Mouse (Mus musculus) MEL (cell line): ENCODE data around the gene Zfp287. TPM values are rescaled to one million over a fixed set of nuclear protein-coding genes. Genes with fewer than 3 reads are reported as not detected.

Experiments used
- DNase-seq: peaks from one replicate; pipeline ENCODE4 v3.0.0; 2011; ENCODE audit warnings: low read depth, low spot score
- H3K27ac ChIP-seq: 2 replicates; pipeline ENCODE4 v1.5.1; 2012; ENCODE audit warnings: low read depth, mild to moderate bottlenecking, control low read depth, low read length, moderate library complexity; ENCODE audit not compliant: control insufficient read depth
- H3K27me3 ChIP-seq, 2 experiments: fragments of 150-350 bp in 1 of 2; sonication (generic) in 1 of 2; 2 replicates each; pipeline ENCODE4 v1.6.1; 2012; ENCODE audit warnings: low read length in 2 of 2, mild to moderate bottlenecking in 2 of 2, improper control_type of control experiment in 1 of 2, moderate library complexity in 1 of 2; ENCODE audit not compliant: insufficient read depth in 2 of 2, control insufficient read depth in 1 of 2
- H3K36me3 ChIP-seq, 2 experiments: 2 replicates each; pipeline ENCODE4 v1.6.1; 2012 to 2014; ENCODE audit warnings: low read length in 2 of 2, improper control_type of control experiment in 1 of 2, inconsistent platforms in 1 of 2, mild to moderate bottlenecking in 1 of 2; ENCODE audit not compliant: insufficient read depth in 2 of 2, control insufficient read depth in 1 of 2
- H3K4me1 ChIP-seq, 2 experiments: fragments of 150-350 bp in 1 of 2; sonication (generic) in 1 of 2; 2 replicates each; pipeline ENCODE4 v1.6.1; 2012; ENCODE audit warnings: low read length in 2 of 2, improper control_type of control experiment in 1 of 2, mild to moderate bottlenecking in 1 of 2; ENCODE audit not compliant: insufficient read depth in 2 of 2, control insufficient read depth in 1 of 2
- H3K4me3 ChIP-seq, 2 experiments: fragments of 150-350 bp in 1 of 2; sonication (generic) in 1 of 2; 2 replicates each; pipeline ENCODE4 v1.5.1; 2012; ENCODE audit warnings: low read depth in 2 of 2, low read length in 2 of 2, mild to moderate bottlenecking in 2 of 2, moderate library complexity in 2 of 2, control low read depth in 1 of 2, improper control_type of control experiment in 1 of 2; ENCODE audit not compliant: control insufficient read depth in 1 of 2, insufficient read depth in 1 of 2
- H3K79me2 ChIP-seq: 2 replicates; pipeline ENCODE4 v1.6.1; 2012; ENCODE audit warnings: mild to moderate bottlenecking, low read length, moderate library complexity; ENCODE audit not compliant: control insufficient read depth, poor library complexity, insufficient read depth
- H3K9ac ChIP-seq: 2 replicates; pipeline ENCODE4 v1.6.1; 2012; ENCODE audit warnings: low read depth, mild to moderate bottlenecking, control low read depth, low read length, moderate library complexity; ENCODE audit not compliant: control insufficient read depth, poor library complexity, severe bottlenecking
- H3K9me3 ChIP-seq: fragments of 150-350 bp; sonication (generic); replicated peaks from 2 replicates; pipeline ENCODE4 v1.6.1; 2012; ENCODE audit warnings: mild to moderate bottlenecking, low read length, improper control_type of control experiment, moderate library complexity; ENCODE audit not compliant: insufficient read depth
- CHD1 ChIP-seq: IDR thresholded peaks from 2 replicates; pipeline ENCODE4 v1.6.1; 2012; ENCODE audit warnings: low read depth, mild to moderate bottlenecking, inconsistent platforms, low read length, improper control_type of control experiment
- ELF1 ChIP-seq: IDR thresholded peaks from 2 replicates; pipeline ENCODE4 v1.6.1; 2014; ENCODE audit warnings: low read depth, mild to moderate bottlenecking, inconsistent platforms, low read length, improper control_type of control experiment, moderate library complexity
- EP300 ChIP-seq, 2 experiments: IDR thresholded peaks; 2 replicates each; pipeline ENCODE4 v1.6.1; 2011; ENCODE audit warnings: improper control_type of control experiment in 2 of 2, low read length in 2 of 2, low read depth in 1 of 2, mild to moderate bottlenecking in 1 of 2
- ETS1 ChIP-seq: IDR thresholded peaks from 2 replicates; pipeline ENCODE4 v1.6.1; 2012; ENCODE audit warnings: low read depth, mild to moderate bottlenecking, inconsistent platforms, low read length, improper control_type of control experiment, moderate library complexity
- JUND ChIP-seq: IDR thresholded peaks from 2 replicates; pipeline ENCODE4 v1.6.1; 2011; ENCODE audit warnings: low read depth, mild to moderate bottlenecking, improper control_type of control experiment, low read length
- KAT2A ChIP-seq: conservative IDR thresholded peaks from 2 replicates; pipeline ENCODE4 v1.6.1; 2012; ENCODE audit warnings: low read depth, low read length, improper control_type of control experiment, inconsistent platforms
- MAZ ChIP-seq: IDR thresholded peaks from 2 replicates; pipeline ENCODE4 v1.6.1; 2012; ENCODE audit warnings: low read depth, mild to moderate bottlenecking, inconsistent platforms, low read length, improper control_type of control experiment
- MYB ChIP-seq: IDR thresholded peaks from 2 replicates; pipeline ENCODE4 v1.6.1; 2011; ENCODE audit warnings: mild to moderate bottlenecking, low read depth, low read length, improper control_type of control experiment
- MYC ChIP-seq: IDR thresholded peaks from 2 replicates; pipeline ENCODE4 v1.6.1; 2011; ENCODE audit warnings: low read depth, mild to moderate bottlenecking, low read length, improper control_type of control experiment, moderate library complexity
- NELFE ChIP-seq: IDR thresholded peaks from 2 replicates; pipeline ENCODE4 v1.6.1; 2011; ENCODE audit warnings: low read depth, low read length, improper control_type of control experiment
- POLR2AphosphoS2 ChIP-seq: IDR thresholded peaks from 2 replicates; pipeline ENCODE4 v1.6.1; 2011; ENCODE audit warnings: low read length, improper control_type of control experiment
- POLR2AphosphoS5 ChIP-seq: IDR thresholded peaks from 2 replicates; pipeline ENCODE4 v1.6.1; 2012; ENCODE audit warnings: low read depth, borderline replicate concordance, mild to moderate bottlenecking, inconsistent platforms, low read length, moderate library complexity, mixed read lengths
- RAD21 ChIP-seq: IDR thresholded peaks from 2 replicates; pipeline ENCODE4 v1.6.1; 2011; ENCODE audit warnings: mild to moderate bottlenecking, low read depth, low read length, improper control_type of control experiment
- RCOR1 ChIP-seq: IDR thresholded peaks from 2 replicates; pipeline ENCODE4 v1.6.1; 2012; ENCODE audit warnings: low read depth, mild to moderate bottlenecking, inconsistent platforms, low read length, improper control_type of control experiment
- SMC3 ChIP-seq: IDR thresholded peaks from 2 replicates; pipeline ENCODE4 v1.6.1; 2011; ENCODE audit warnings: low read depth, low read length, improper control_type of control experiment
- TAL1 ChIP-seq: IDR thresholded peaks from 2 replicates; pipeline ENCODE4 v1.6.1; 2012; ENCODE audit warnings: mild to moderate bottlenecking, inconsistent platforms, low read length, moderate library complexity, mixed read lengths
- TBP ChIP-seq: IDR thresholded peaks from 2 replicates; pipeline ENCODE4 v1.8.0; 2011; ENCODE audit warnings: low read depth, low read length, improper control_type of control experiment
- TCF12 ChIP-seq: IDR thresholded peaks from 2 replicates; pipeline ENCODE4 v1.6.1; 2014; ENCODE audit warnings: low read depth, mild to moderate bottlenecking, inconsistent platforms, low read length, improper control_type of control experiment, moderate library complexity
- UBTF ChIP-seq: IDR thresholded peaks from 2 replicates; pipeline ENCODE4 v1.6.1; 2012; ENCODE audit warnings: low read depth, mild to moderate bottlenecking, inconsistent platforms, low read length, improper control_type of control experiment, moderate library complexity, borderline replicate concordance; ENCODE audit not compliant: insufficient read depth
- USF2 ChIP-seq, 2 experiments: IDR thresholded peaks; 2 replicates each; pipeline ENCODE4 v1.6.1; 2011 to 2012; ENCODE audit warnings: improper control_type of control experiment in 2 of 2, low read length in 2 of 2, borderline replicate concordance in 1 of 2, inconsistent platforms in 1 of 2, low read depth in 1 of 2, mild to moderate bottlenecking in 1 of 2; ENCODE audit not compliant: insufficient read depth in 1 of 2
- ZC3H11A ChIP-seq: IDR thresholded peaks from 2 replicates; pipeline ENCODE4 v1.6.1; 2012; ENCODE audit warnings: low read depth, mild to moderate bottlenecking, inconsistent platforms, low read length, improper control_type of control experiment
- ZKSCAN1 ChIP-seq: IDR thresholded peaks from 2 replicates; pipeline ENCODE4 v1.6.1; 2012; ENCODE audit warnings: low read depth, mild to moderate bottlenecking, inconsistent platforms, low read length, improper control_type of control experiment, moderate library complexity
- ZNF384 ChIP-seq: IDR thresholded peaks from 2 replicates; pipeline ENCODE4 v1.6.1; 2012; ENCODE audit warnings: low read depth, mild to moderate bottlenecking, inconsistent platforms, low read length, improper control_type of control experiment
- polyA plus RNA-seq, 2 experiments: library from polyadenylated mRNA; stranded (reverse) in 1 of 2; unstranded in 1 of 2; fragments of >175 nt in 1 of 2; fragments of >200 nt in 1 of 2; gene quantifications; 2 replicates each; pipeline versions ENCODE4 v1.2.1 to v1.2.4; 2012; ENCODE audit warnings: low replicate concordance in 2 of 2, low read depth in 1 of 2; ENCODE audit not compliant: insufficient read length in 2 of 2, insufficient read depth in 1 of 2, missing spikeins in 1 of 2
- total RNA-seq: library from RNA; depleted of rRNA; stranded (reverse); fragments of 300-350 nt; gene quantifications from 2 replicates; pipeline ENCODE4 v1.2.3, GENCODE M21; 2012

Zfp287 gene
- total and polyA plus RNA-seq, 3 experiments = not detected

DNA sequence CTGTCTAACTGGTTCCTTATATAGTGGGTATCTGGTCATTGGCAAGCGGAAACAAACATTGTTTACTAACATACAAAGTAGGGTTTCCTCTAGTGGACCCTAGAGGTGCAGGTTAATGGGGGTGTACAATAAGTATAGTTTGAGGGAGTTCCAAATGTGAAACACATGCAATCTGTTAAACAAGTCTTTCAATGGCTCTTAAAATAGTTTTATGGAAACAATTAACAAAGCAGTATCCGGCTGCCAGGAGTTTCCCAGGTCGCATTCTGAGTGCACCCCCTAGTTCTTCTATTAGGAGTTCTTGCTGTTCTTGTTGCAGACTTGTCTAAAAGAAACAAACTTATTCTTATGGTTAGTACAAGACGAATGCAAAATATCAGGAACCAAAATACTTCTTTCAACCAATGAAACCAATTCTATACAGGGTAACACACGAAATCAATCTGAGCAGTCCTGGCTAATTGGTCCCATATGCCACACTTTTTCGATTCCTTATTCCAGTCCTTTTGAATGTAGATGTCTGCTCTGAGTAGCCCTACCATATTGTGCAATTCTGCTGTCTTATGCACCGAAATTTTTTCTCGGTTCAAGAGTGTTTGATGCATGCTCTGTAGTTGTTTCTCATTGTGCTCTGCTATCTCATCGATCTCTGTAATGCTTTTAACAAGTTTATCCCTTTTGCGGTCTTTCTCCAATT is 10.7 kb upstream of the Zfp287 start:
- Histone ChIP-seq H3K9ac (no peak overlapping the region), H3K36me3 (no peaks in the 10 kb centered on the region), H3K9me3 (no peaks in the 10 kb centered on the region), H3K27ac (no peak overlapping the region), H3K27me3 (peaks cover 0 to 5% of the 10 kb centered on the region in 2 experiments), H3K4me3 (no peak overlapping the region), H3K79me2 (no peaks in the 10 kb centered on the region), H3K4me1 (no peaks in the 10 kb centered on the region)
- no peak for DNase-seq
- TF ChIP-seq USF2 (IDR thresholded peaks at IDR 0.05; ENCODE audit: borderline replicate concordance in 1 of 2, insufficient read depth in 1 of 2, low read depth in 1 of 2, low read length in 2 of 2) = no peak
- TF ChIP-seq POLR2AphosphoS2 = no peak
- TF ChIP-seq MAZ = no peak
- TF ChIP-seq TCF12 = no peak

DNA sequence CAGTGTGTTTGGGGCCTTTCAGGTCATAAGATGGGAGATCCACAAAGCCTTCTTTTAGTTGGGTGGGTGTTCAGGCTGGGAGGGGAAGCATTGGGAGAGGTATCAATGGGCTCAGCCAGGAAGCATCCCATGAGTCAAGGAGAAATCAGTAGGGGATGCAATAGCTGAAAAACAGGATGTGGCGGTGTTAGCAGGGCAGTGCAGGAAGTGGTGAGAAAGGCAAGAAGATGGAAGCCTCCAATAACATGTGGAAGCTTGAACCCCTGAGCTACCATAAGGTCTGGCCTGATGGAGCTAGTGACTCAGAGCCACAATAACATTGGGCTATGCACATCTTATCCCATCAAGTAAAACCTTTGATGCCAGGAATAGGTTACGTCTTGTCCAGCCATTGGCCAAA is 9.5 kb upstream of the Zfp287 start:
- no peak for DNase-seq
- Histone ChIP-seq H3K79me2 (no peaks in the 10 kb centered on the region), H3K4me1 (no peaks in the 10 kb centered on the region), H3K27me3 (peaks cover 0 to 5% of the 10 kb centered on the region in 2 experiments), H3K9me3 (no peaks in the 10 kb centered on the region), H3K36me3 (no peaks in the 10 kb centered on the region), H3K27ac (no peak overlapping the region), H3K9ac (no peak overlapping the region), H3K4me3 (no peak overlapping the region)
- TF ChIP-seq CHD1 (no peak), ETS1 (no peak), POLR2AphosphoS5 (no peak), MYB (no peak), JUND (no peak), RCOR1 (no peak), TAL1 (no peak), RAD21 (no peak), ZC3H11A (no peak), ZKSCAN1 (no peak), MYC (no peak)

DNA sequence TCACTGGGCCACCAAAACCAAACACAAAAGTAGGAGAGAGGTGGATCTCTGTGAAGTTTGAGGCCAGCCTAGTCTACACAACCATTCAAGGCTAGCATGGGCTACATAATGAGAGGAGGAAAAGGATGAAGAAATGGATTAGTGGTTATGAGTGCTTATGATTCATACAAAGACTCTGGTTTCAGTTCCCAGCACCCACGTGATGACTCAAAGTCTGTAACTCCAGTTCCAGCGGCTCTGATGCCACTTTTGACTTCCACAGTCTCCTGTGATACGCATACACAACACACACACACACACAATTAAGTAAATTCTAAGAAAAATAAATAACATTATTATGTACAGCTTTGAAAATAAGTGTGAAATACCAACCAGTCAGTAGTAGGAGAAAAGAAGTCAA is 960 bp upstream of the Zfp287 start:
- no peak for DNase-seq
- H3K79me2 ChIP-seq = no peaks in the 10 kb centered on the region
- H3K9me3 ChIP-seq = no peaks in the 10 kb centered on the region; the same call in 1 of the 2 replicates
- no peaks in the 10 kb centered on the region for H3K36me3 ChIP-seq
- H3K27ac ChIP-seq = no peak overlapping the region
- no peak overlapping the region for H3K4me3 ChIP-seq
- TF ChIP-seq ELF1 = no peak
- TF ChIP-seq TAL1 = no peak
- no peak for TF ChIP-seq SMC3
- TF ChIP-seq UBTF = no peak
- TF ChIP-seq USF2 (IDR thresholded peaks at IDR 0.05; ENCODE audit: borderline replicate concordance in 1 of 2, insufficient read depth in 1 of 2, low read depth in 1 of 2, low read length in 2 of 2) = no peak
- no peak for TF ChIP-seq ZNF384
- TF ChIP-seq MYC = no peak
- TF ChIP-seq EP300 (IDR thresholded peaks at IDR 0.05; ENCODE audit: low read depth in 1 of 2, low read length in 2 of 2) = no peak
- TF ChIP-seq NELFE = no peak
- TF ChIP-seq KAT2A = no peak
- no peak for TF ChIP-seq JUND
- TF ChIP-seq TBP = no peak
- TF ChIP-seq MAZ = no peak
- no peak overlapping the region for H3K9ac ChIP-seq
- H3K27me3 ChIP-seq = peaks cover 8 to 12% of the 10 kb centered on the region in 2 experiments
- H3K4me1 ChIP-seq = no peaks in the 10 kb centered on the region
